In genomic region chr17:70888657-70889056, GRCm38 (mm10) we compare ENCODE assay signal across 21 mouse cellular contexts. TPM values are rescaled to one million over a fixed set of nuclear protein-coding genes. Genes with fewer than 3 reads are reported as not detected.
A peak's percentile ranks its signal among the peaks of the same experiment; 100 is the strongest.
DNase-seq lines count a peak whose midpoint lies in the region; ATAC-seq lines count a peak whose summit lies in the region.
"Had no signal": no experiment of that assay in that cellular context is flagged by ENCODE, and none has a peak within 500 bp of the region (broad histone marks: within the 10 kb centered on the region; RNA-seq: fewer than 3 reads in every experiment).

No protein-coding gene starts in this region.

- 91% methylated on average over 10 of the region's 10 CpGs for WGBS in midbrain, embryonic 11.5 days
- 93% methylated on average over 10 of the region's 10 CpGs for WGBS in midbrain, embryonic 16.5 days
- 75% methylated on average over 10 of the region's 10 CpGs for WGBS in limb, embryonic 15.5 days

- H3K27me3 ChIP-seq in midbrain, embryonic 11.5 days (ENCODE audit: control insufficient read depth, insufficient read depth, low read length) = no peaks in the 10 kb centered on the region
- no peaks in the 10 kb centered on the region for H3K27me3 ChIP-seq in midbrain, embryonic 16.5 days (ENCODE audit: control insufficient read depth, insufficient read depth, low read depth, low read length)
- H3K27me3 ChIP-seq in limb, embryonic 15.5 days = no peaks in the 10 kb centered on the region
- H3K27me3 ChIP-seq: CH12.LX; megakaryocyte, embryonic 14.5 days had no signal

- H3K9me3 ChIP-seq in midbrain, embryonic 11.5 days (ENCODE audit: control insufficient read depth, low read length) = no peaks in the 10 kb centered on the region
- no peaks in the 10 kb centered on the region for H3K9me3 ChIP-seq in midbrain, embryonic 16.5 days (replicated peaks; ENCODE audit: control insufficient read depth, low read length, poor library complexity, severe bottlenecking)
- no peaks in the 10 kb centered on the region for H3K9me3 ChIP-seq in limb, embryonic 15.5 days
- H3K9me3 ChIP-seq: heart, embryonic 10.5 days; hindbrain, embryonic 10.5 days; megakaryocyte, embryonic 14.5 days had no signal

- no peak for ATAC-seq in CD4-positive, CD25-positive, alpha-beta regulatory T cell, adult 4 months
- ATAC-seq in midbrain, embryonic 11.5 days (ENCODE audit: low FRiP score) = no peak
- no peak for ATAC-seq in midbrain, embryonic 16.5 days
- ATAC-seq in limb, embryonic 15.5 days (ENCODE audit: insufficient number of reproducible peaks, low FRiP score, low TSS enrichment, low read depth) = 0 out of 2 replicates have a peak, but pooled peaks have one; percentile 46
- ATAC-seq in megakaryocyte progenitor cell, adult 5-6 weeks (replicated peaks; ENCODE audit: poor library complexity) = no peak
- ATAC-seq: forebrain, postnatal 0 days; hindbrain, postnatal 0 days had no signal

- H3K4me1 ChIP-seq in midbrain, embryonic 11.5 days (ENCODE audit: control insufficient read depth, insufficient read depth, low read length) = peaks cover 12% of the 10 kb centered on the region
- H3K4me1 ChIP-seq in midbrain, embryonic 16.5 days (ENCODE audit: control insufficient read depth, insufficient read depth, low read length) = no peaks in the 10 kb centered on the region
- H3K4me1 ChIP-seq in limb, embryonic 15.5 days = peaks cover 6% of the 10 kb centered on the region
- H3K4me1 ChIP-seq: heart, embryonic 10.5 days; megakaryocyte, embryonic 14.5 days had no signal

- H3K4me3 ChIP-seq in midbrain, embryonic 11.5 days (ENCODE audit: low read depth, low read length) = no peak overlapping the region
- no peak overlapping the region for H3K4me3 ChIP-seq in midbrain, embryonic 16.5 days (ENCODE audit: low read depth, low read length)
- H3K4me3 ChIP-seq in limb, embryonic 15.5 days = no peak overlapping the region
- H3K4me3 ChIP-seq: heart, embryonic 10.5 days; hindbrain, embryonic 10.5 days; layer of hippocampus, adult 2 months; megakaryocyte, embryonic 14.5 days had no signal

- H3K4me2 ChIP-seq in midbrain, embryonic 11.5 days = no peak overlapping the region
- no peak overlapping the region for H3K4me2 ChIP-seq in midbrain, embryonic 16.5 days (ENCODE audit: low read length)
- no peak overlapping the region for H3K4me2 ChIP-seq in limb, embryonic 15.5 days
- H3K4me2 ChIP-seq: liver, embryonic 11.5 days had no signal

- no peaks in the 10 kb centered on the region for H3K36me3 ChIP-seq in midbrain, embryonic 11.5 days (ENCODE audit: control insufficient read depth, insufficient read depth, low read length)
- H3K36me3 ChIP-seq in midbrain, embryonic 16.5 days (ENCODE audit: control insufficient read depth, insufficient read depth, low read length) = no peaks in the 10 kb centered on the region
- H3K36me3 ChIP-seq in limb, embryonic 15.5 days = no peaks in the 10 kb centered on the region
- H3K36me3 ChIP-seq: heart, embryonic 10.5 days; hindbrain, embryonic 10.5 days had no signal

- DNase-seq in CD4-positive, CD25-positive, alpha-beta regulatory T cell, adult 2 months (ENCODE audit: low read depth, low spot score) = peak; percentile 20
- peak; percentile 57 for DNase-seq in midbrain, embryonic 11.5 days (ENCODE audit: low spot score, missing footprints)
- peak; percentile 32 for DNase-seq in urinary bladder, postnatal 25 days (ENCODE audit: low spot score)
- DNase-seq in cerebellum, adult 9-11 months = no peak
- DNase-seq: cerebellum, adult 2 months; forebrain, postnatal 0 days; gastrocnemius, postnatal 36 days; kidney, adult 2 months; kidney, postnatal 10 days; layer of hippocampus, postnatal 36 days had no signal

- H3K27ac ChIP-seq in midbrain, embryonic 11.5 days (ENCODE audit: low read depth, low read length) = no peak overlapping the region
- no peak overlapping the region for H3K27ac ChIP-seq in midbrain, embryonic 16.5 days (ENCODE audit: low read length)
- H3K27ac ChIP-seq in limb, embryonic 15.5 days = no peak overlapping the region
- H3K27ac ChIP-seq: heart, embryonic 10.5 days; hindbrain, embryonic 10.5 days; hindbrain, postnatal 0 days; layer of hippocampus, adult 2 months had no signal

- no peak overlapping the region for H3K9ac ChIP-seq in midbrain, embryonic 11.5 days (ENCODE audit: low read length)
- no peak overlapping the region for H3K9ac ChIP-seq in midbrain, embryonic 16.5 days (ENCODE audit: low read depth, low read length)
- no peak overlapping the region for H3K9ac ChIP-seq in limb, embryonic 15.5 days
- H3K9ac ChIP-seq: forebrain, postnatal 0 days had no signal

RNA-seq across cellular contexts. Expression of gene Tgif1, which starts 35.3 kb away (rescaled TPM):
- 10 to 100 TPM; 57.4 to 72.4 TPM for polyA plus RNA-seq in CD4-positive, CD25-positive, alpha-beta regulatory T cell, adult 4 months (2017; shearing (Covaris generic))
- 53.0 and 58.4 TPM in 2 replicates for polyA plus RNA-seq in midbrain, embryonic 11.5 days (2014; fragmentation: Nextera tagmentation; extraction: Ambion mirVana)
- polyA plus RNA-seq in midbrain, embryonic 16.5 days (2015; fragmentation: Nextera tagmentation; extraction: Ambion mirVana) = 7.4 and 8.2 TPM in 2 replicates
- polyA plus RNA-seq in limb, embryonic 15.5 days (2015; fragmentation: Nextera tagmentation; extraction: Ambion mirVana) = 60.4 and 64.6 TPM in 2 replicates
- 77.5 and 85.6 TPM in 2 replicates for total RNA-seq in megakaryocyte progenitor cell, adult 5-6 weeks (2015)
- total RNA-seq in megakaryocyte progenitor cell, adult 5-6 weeks (2017) = 47.0 and 53.9 TPM in 2 replicates
